Mouse (Mus musculus) liver, postnatal 0 days (tissue): ENCODE measurements at regions not wholly inside any gene's neighbourhood (a gene's known extent, or its start where the extent isn't known, plus 50 kb on each side); places are given as distances from the start of the nearest gene placed in this dataset.

Experiments used
- ATAC-seq: fragments of 200-750 bp; cut with Nextera tagmentation; 2 replicates; pipeline ENCODE4 v1.8.0; 2017; ENCODE audit warnings: mild to moderate bottlenecking, moderate library complexity
- DNase-seq: peaks from one replicate; pipeline ENCODE4 v3.0.0-alpha.2; 2016
- H3K27ac ChIP-seq: fragments of 300-500 bp; sonication (generic); 2 replicates; pipeline ENCODE4 v1.5.1; 2014; ENCODE audit warnings: antibody characterized with exemption, moderate library complexity, mild to moderate bottlenecking, low read depth
- H3K27me3 ChIP-seq: fragments of 300-500 bp; sonication (generic); 2 replicates; pipeline ENCODE4 v1.6.1; 2014; ENCODE audit warnings: low read length, control low read depth, mixed read lengths; ENCODE audit not compliant: insufficient read depth
- H3K36me3 ChIP-seq: fragments of 300-500 bp; sonication (generic); replicated peaks from 2 replicates; pipeline ENCODE4 v1.6.1; 2014; ENCODE audit warnings: mild to moderate bottlenecking, control low read depth, low read length, moderate library complexity, mixed read lengths; ENCODE audit not compliant: insufficient read depth
- H3K4me1 ChIP-seq: fragments of 300-500 bp; sonication (generic); 2 replicates; pipeline ENCODE4 v1.6.1; 2014; ENCODE audit warnings: antibody characterized with exemption, mild to moderate bottlenecking, control low read depth; ENCODE audit not compliant: insufficient read depth
- H3K4me2 ChIP-seq: fragments of 300-500 bp; sonication (generic); 2 replicates; pipeline ENCODE4 v1.6.1; 2014; ENCODE audit warnings: low read depth, mild to moderate bottlenecking, low read length, moderate library complexity, mixed read lengths
- H3K4me3 ChIP-seq: fragments of 300-500 bp; sonication (generic); 2 replicates; pipeline ENCODE4 v1.5.1; 2014; ENCODE audit warnings: low read depth, low read length
- H3K9ac ChIP-seq: fragments of 300-500 bp; sonication (generic); replicated peaks from 2 replicates; pipeline ENCODE4 v1.6.1; 2014; ENCODE audit warnings: mild to moderate bottlenecking, moderate library complexity
- H3K9me3 ChIP-seq: fragments of 300-500 bp; sonication (generic); 2 replicates; pipeline ENCODE4 v1.6.1; 2016; ENCODE audit warnings: mild to moderate bottlenecking, control low read depth, low read length, mixed read lengths
- CTCF ChIP-seq: sonication (generic); IDR thresholded peaks from 2 replicates; pipeline ENCODE4 v1.5.1; 2016; ENCODE audit warnings: antibody characterized with exemption, low read depth
- EP300 ChIP-seq: IDR thresholded peaks from 2 replicates; pipeline ENCODE4 v1.6.1; 2016; ENCODE audit warnings: antibody characterized with exemption, low read depth, mild to moderate bottlenecking
- WGBS: fragments of 180-500 bp; shearing (Covaris S2); extraction: QIAGEN DNeasy Blood & Tissue Kit; methylation state at CpG from one replicate; pipeline ENCODE4 v1.1.7; 2014; ENCODE audit not compliant: insufficient replicate concordance; 5-methylcytosine and 5-hydroxymethylcytosine counted together

GRCm38 (mm10) chr2:171734634-171734987 lies 308.7 kb downstream of the Cbln4 start:
- WGBS = 80% methylated on average over 4 of the region's 4 CpGs

DNA sequence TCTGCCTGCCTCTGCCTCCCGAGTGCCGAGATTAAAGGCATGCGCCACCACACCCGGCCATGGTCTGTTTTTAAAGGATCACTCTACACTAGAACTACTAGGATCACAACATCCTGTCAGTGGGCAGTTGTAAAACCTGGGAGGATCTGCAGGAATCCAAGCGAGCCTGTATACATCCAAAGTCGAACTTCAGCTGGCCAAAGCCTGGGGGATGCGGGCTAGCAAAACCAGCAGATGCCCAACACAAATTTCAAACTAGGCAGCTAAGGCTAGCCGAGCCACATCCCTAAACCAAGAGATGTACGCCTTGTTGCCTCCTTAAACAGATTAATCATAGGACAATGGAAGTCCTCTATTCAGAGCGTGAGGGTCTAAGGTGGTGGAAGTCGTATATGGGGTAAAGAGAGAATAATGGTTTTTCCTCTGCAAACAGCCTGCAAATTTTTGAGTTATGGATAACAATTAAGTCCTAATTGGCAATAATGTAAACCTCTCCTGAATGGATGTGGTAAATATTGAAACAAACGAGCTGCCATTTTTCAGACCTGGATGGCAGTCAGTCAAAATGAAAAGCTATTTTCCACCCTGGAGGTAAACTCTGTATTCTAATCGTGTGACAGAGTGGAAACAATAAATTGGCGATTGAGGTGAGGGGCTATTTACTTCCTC lies 309.2 kb downstream of the Cbln4 start:
- 70% methylated on average over 14 of the region's 14 CpGs for WGBS

More at GRCm38 (mm10) chr2:171734634-171734987, 308.7 kb downstream of the Cbln4 start:
- no peaks in the 10 kb centered on the region for H3K36me3 ChIP-seq
- no peaks in the 10 kb centered on the region for H3K4me1 ChIP-seq
- no peak for DNase-seq
- no peaks in the 10 kb centered on the region for H3K27me3 ChIP-seq
- ATAC-seq = no peak
- H3K9ac ChIP-seq = no peak overlapping the region
- no peak for TF ChIP-seq EP300
- TF ChIP-seq CTCF = no peak
- no peak overlapping the region for H3K4me2 ChIP-seq
- no peak overlapping the region for H3K27ac ChIP-seq
- no peak overlapping the region for H3K4me3 ChIP-seq
- no peaks in the 10 kb centered on the region; the same call in 1 of the 2 replicates for H3K9me3 ChIP-seq

DNA sequence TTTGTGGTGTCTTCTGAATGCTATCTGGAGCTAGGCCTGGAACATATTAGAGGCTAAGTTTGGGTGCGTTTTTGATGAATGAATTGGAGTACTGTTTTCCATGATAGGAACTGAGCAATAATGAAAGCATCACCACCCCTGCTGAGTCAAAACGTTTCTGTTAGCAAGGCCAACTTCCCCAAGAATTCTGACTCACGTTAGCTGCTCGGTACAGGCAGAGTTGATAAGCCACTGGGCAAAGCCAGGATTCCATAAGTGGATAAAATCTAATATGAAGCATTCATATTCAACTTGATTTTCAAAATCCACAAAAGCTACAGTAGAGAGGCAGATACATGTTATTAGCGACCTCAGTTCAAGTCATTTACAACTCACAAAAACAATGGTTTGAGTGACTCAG lies 324.0 kb downstream of the Cbln4 start:
- Histone ChIP-seq H3K27ac (no peak overlapping the region), H3K27me3 (no peaks in the 10 kb centered on the region), H3K4me1 (no peaks in the 10 kb centered on the region), H3K9me3 (no peaks in the 10 kb centered on the region), H3K4me2 (no peak overlapping the region), H3K9ac (no peak overlapping the region), H3K4me3 (no peak overlapping the region), H3K36me3 (no peaks in the 10 kb centered on the region)
- 62% methylated on average over 5 of the region's 5 CpGs for WGBS
- ATAC-seq (no peak), DNase-seq (no peak)
- TF ChIP-seq EP300 (no peak), CTCF (no peak)

More for the DNA sequence above, 309.2 kb downstream of the Cbln4 start:
- Histone ChIP-seq H3K36me3 (no peaks in the 10 kb centered on the region), H3K4me3 (no peak overlapping the region), H3K27me3 (no peaks in the 10 kb centered on the region), H3K27ac (no peak overlapping the region), H3K9me3 (no peaks in the 10 kb centered on the region; the same call in 1 of the 2 replicates), H3K4me1 (no peaks in the 10 kb centered on the region), H3K9ac (no peak overlapping the region), H3K4me2 (no peak overlapping the region)
- TF ChIP-seq EP300 = no peak
- no peak for TF ChIP-seq CTCF
- DNase-seq (no peak), ATAC-seq (no peak)

GRCm38 (mm10) chr2:171718855-171719254 lies 324.4 kb downstream of the Cbln4 start:
- no peak for DNase-seq
- Histone ChIP-seq H3K4me3 (no peak overlapping the region), H3K9me3 (no peaks in the 10 kb centered on the region), H3K27me3 (no peaks in the 10 kb centered on the region), H3K9ac (no peak overlapping the region), H3K36me3 (no peaks in the 10 kb centered on the region), H3K27ac (no peak overlapping the region), H3K4me1 (no peaks in the 10 kb centered on the region), H3K4me2 (no peak overlapping the region)
- 72% methylated on average over 5 of the region's 5 CpGs for WGBS
- TF ChIP-seq EP300 = no peak
- no peak for TF ChIP-seq CTCF
- ATAC-seq = no peak

DNA sequence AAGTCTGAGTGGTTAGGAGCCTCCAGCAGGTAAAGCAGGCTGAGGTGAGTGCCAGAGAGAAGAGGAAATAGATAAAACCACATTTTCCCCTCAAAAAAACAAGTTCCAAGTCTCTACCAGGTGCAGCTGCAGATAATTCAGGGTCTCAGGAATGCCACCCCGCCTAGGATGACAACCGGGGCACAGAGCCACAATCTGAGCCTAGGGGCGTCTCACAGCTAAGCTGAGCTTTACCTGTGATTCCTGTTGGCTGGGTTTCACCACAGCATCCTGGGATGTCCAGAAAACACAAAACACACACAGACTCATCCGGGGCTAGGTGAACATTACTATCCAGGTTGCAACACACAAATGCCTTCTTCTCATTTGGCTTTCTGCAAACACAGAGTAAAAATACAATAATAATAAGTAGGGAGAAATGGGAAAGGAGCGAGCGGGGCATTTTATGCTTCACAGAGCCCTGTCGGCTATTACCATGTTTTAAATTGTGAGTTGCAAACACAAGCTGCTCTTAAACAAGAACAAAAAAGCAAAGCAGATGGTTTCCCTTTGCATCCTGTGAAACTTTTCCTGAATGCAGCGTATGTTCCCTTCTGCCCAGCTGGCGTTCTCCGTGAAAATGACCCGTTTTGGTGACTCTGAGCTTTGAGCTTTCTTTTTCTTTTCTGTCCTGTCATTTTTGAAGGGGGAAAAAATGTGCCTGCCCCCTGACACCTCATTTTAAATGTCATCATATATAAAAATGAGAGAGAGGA lies 330.3 kb downstream of the Cbln4 start:
- ATAC-seq = no peak

GRCm38 (mm10) chr2:171693526-171693925 lies 349.7 kb downstream of the Cbln4 start:
- no peaks in the 10 kb centered on the region for H3K27me3 ChIP-seq
- no peak overlapping the region for H3K4me2 ChIP-seq
- DNase-seq (no peak), ATAC-seq (no peak)
- H3K9me3 ChIP-seq = no peaks in the 10 kb centered on the region
- no peaks in the 10 kb centered on the region for H3K36me3 ChIP-seq
- WGBS = 72% methylated on average over 5 of the region's 5 CpGs
- no peak overlapping the region for H3K4me3 ChIP-seq
- H3K4me1 ChIP-seq = no peaks in the 10 kb centered on the region
- H3K9ac ChIP-seq = no peak overlapping the region
- no peak overlapping the region for H3K27ac ChIP-seq
- no peak for TF ChIP-seq CTCF
- TF ChIP-seq EP300 = no peak

More for the DNA sequence above, 330.3 kb downstream of the Cbln4 start:
- no peak overlapping the region for H3K4me2 ChIP-seq
- TF ChIP-seq EP300 (no peak), CTCF (no peak)
- no peaks in the 10 kb centered on the region for H3K4me1 ChIP-seq
- H3K9ac ChIP-seq = no peak overlapping the region
- 77% methylated on average over 11 of the region's 11 CpGs for WGBS
- no peak overlapping the region for H3K4me3 ChIP-seq
- no peaks in the 10 kb centered on the region for H3K27me3 ChIP-seq
- H3K9me3 ChIP-seq = no peaks in the 10 kb centered on the region
- no peaks in the 10 kb centered on the region for H3K36me3 ChIP-seq
- no peak for DNase-seq
- H3K27ac ChIP-seq = no peak overlapping the region
